Mouse (Mus musculus) ES-E14 (cell line): ENCODE results near the gene Dhrs4.
A peak's percentile ranks its signal among the peaks of the same experiment; 100 is the strongest.

Experiments
- HCFC1 ChIP-seq: IDR thresholded peaks from 2 replicates; pipeline ENCODE4 v1.6.1; 2012; ENCODE audit warnings: low read length, inconsistent platforms, borderline replicate concordance; ENCODE audit not compliant: insufficient read depth
- ZNF384 ChIP-seq: IDR thresholded peaks from 2 replicates; pipeline ENCODE4 v1.6.1; 2012; ENCODE audit warnings: low read depth, low read length, inconsistent platforms

DNA sequence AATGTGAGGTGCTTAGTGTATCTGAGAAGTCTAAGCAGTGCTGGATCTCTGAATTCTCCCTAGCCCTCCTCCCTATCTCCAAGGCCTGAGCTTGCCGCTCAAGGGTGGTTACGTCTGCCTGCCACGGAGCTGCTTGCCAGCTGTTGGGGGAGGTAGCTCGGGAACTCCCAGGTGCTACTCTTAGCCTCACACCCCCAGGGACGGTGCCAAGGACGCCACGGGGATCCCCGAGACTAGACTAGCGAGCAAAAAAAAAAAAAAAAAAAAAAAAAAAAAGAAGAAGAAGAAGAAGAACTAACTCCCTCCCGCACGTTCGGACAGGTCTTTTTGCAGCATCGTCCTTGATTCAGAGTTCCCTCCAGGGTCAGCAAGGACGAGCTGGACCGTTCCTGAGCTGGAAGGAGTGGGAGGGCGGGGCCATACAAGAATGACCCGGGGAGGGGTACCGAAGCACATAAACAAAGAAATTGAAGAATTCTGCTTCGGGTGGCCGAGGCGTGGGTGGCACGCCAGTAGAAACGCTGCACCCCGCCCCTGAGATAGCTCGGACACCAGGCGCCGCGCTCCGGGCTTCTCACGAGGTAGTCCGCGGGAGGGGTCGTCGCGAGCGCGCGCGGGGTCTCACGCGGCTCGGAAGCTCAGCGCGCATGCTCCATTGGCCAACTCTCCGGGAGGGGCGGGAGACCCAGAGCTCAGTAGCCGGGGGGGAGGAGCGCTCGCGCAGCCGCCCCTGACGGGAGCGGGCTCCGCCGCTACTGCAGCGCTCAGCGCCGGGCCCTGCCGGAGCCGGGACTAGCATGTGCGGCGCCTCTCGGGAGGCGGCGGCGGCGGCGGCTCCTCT is 12.0 kb downstream of the Dhrs4 start, which contains the start of gene Carmil3:
- TF ChIP-seq HCFC1 = no peak
- peak; percentile 79; the same call in 1 of the 2 replicates for TF ChIP-seq ZNF384
